In the genomic region with DNA sequence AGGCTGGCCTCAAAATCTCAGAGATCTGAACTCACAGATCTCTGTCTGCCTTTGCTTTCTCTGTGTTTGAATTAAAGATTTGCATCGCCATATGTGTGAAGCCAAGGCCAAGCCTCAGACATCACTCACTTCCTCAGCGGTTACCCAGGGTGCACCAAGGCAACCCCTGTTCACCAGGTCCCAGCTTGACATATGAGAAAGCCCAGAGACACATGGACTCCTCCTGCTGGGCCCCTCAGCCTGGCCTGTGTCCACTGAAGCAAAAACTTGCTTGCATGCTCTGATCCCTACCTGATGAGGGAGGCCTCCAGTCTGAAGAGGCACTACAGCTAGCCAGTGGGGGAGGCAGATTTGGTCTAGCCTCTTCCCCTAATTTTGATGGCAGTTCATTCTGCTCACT, we compare ENCODE assay signal across 11 mouse cellular contexts.
DNase-seq lines count a peak whose midpoint lies in the region; ATAC-seq lines count a peak whose summit lies in the region.
"Had no signal": no experiment of that assay in that cellular context is flagged by ENCODE, and none has a peak within 500 bp of the region (broad histone marks: within the 10 kb centered on the region; RNA-seq: fewer than 3 reads in every experiment).

No protein-coding gene starts in this region.

- 77% methylated on average over 2 of the region's 2 CpGs for WGBS in kidney, embryonic 16.5 days
- 94% methylated on average over 2 of the region's 2 CpGs for WGBS in hindbrain, embryonic 11.5 days
- 91% methylated on average over 2 of the region's 2 CpGs for WGBS in midbrain, embryonic 11.5 days

- ATAC-seq in kidney, embryonic 16.5 days (ENCODE audit: low FRiP score, low TSS enrichment) = peak; percentile 50; the same call in 1 of the 2 replicates
- ATAC-seq in hindbrain, embryonic 11.5 days (ENCODE audit: low FRiP score) = no peak
- peak; percentile 15; the same call in 1 of the 2 replicates for ATAC-seq in midbrain, embryonic 11.5 days (ENCODE audit: low FRiP score)
- no peak for ATAC-seq in activated CD4-positive, CD25-positive, alpha-beta regulatory T cell, adult 4 months
- ATAC-seq in inflammation-experienced regulatory T-cells, adult 6 months = no peak

- intact Hi-C loops in left cerebral cortex, postnatal 25 days (cut with DNase I) = loop anchor here (5.0 kb wide), 1 partner anchor 53 kb away; no protein-coding TSS in a partner anchor

- H3K27ac ChIP-seq in kidney, embryonic 16.5 days (ENCODE audit: low read length) = 0 out of 2 replicates have a peak overlapping the region, but pooled peaks have one; percentile 65
- peak overlapping the region; percentile 78 for H3K27ac ChIP-seq in hindbrain, embryonic 11.5 days (ENCODE audit: low read depth, low read length)
- H3K27ac ChIP-seq in midbrain, embryonic 11.5 days (ENCODE audit: low read depth, low read length) = peak overlapping the region; percentile 91
- H3K27ac ChIP-seq: liver, embryonic 14.5 days had no signal

- no peak overlapping the region for H3K4me2 ChIP-seq in kidney, embryonic 16.5 days (replicated peaks; ENCODE audit: low read depth, low read length)
- no peak overlapping the region for H3K4me2 ChIP-seq in hindbrain, embryonic 11.5 days (replicated peaks; ENCODE audit: low read depth, low read length)
- H3K4me2 ChIP-seq in midbrain, embryonic 11.5 days = no peak overlapping the region

- H3K4me3 ChIP-seq in kidney, embryonic 16.5 days (ENCODE audit: low read length) = no peak overlapping the region
- H3K4me3 ChIP-seq in hindbrain, embryonic 11.5 days (ENCODE audit: low read depth, low read length) = no peak overlapping the region
- H3K4me3 ChIP-seq in midbrain, embryonic 11.5 days (ENCODE audit: low read depth, low read length) = no peak overlapping the region

- H3K27me3 ChIP-seq in kidney, embryonic 16.5 days (ENCODE audit: insufficient read depth, low read length) = no peaks in the 10 kb centered on the region
- H3K27me3 ChIP-seq in hindbrain, embryonic 11.5 days (ENCODE audit: control insufficient read depth, insufficient read depth, low read length) = no peaks in the 10 kb centered on the region; the same call in 1 of the 2 replicates
- no peaks in the 10 kb centered on the region for H3K27me3 ChIP-seq in midbrain, embryonic 11.5 days (ENCODE audit: control insufficient read depth, insufficient read depth, low read length)

- no peaks in the 10 kb centered on the region for H3K9me3 ChIP-seq in kidney, embryonic 16.5 days (ENCODE audit: low read length)
- no peaks in the 10 kb centered on the region for H3K9me3 ChIP-seq in hindbrain, embryonic 11.5 days (ENCODE audit: control insufficient read depth, low read length)
- no peaks in the 10 kb centered on the region for H3K9me3 ChIP-seq in midbrain, embryonic 11.5 days (ENCODE audit: control insufficient read depth, low read length)

- peaks cover 24% of the 10 kb centered on the region for H3K4me1 ChIP-seq in kidney, embryonic 16.5 days (ENCODE audit: insufficient read depth, low read length)
- peaks cover 13% of the 10 kb centered on the region for H3K4me1 ChIP-seq in hindbrain, embryonic 11.5 days (replicated peaks; ENCODE audit: control insufficient read depth, insufficient read depth, low read length)
- peaks cover 23% of the 10 kb centered on the region for H3K4me1 ChIP-seq in midbrain, embryonic 11.5 days (ENCODE audit: control insufficient read depth, insufficient read depth, low read length)

- H3K9ac ChIP-seq in kidney, embryonic 16.5 days (replicated peaks; ENCODE audit: low read length) = no peak overlapping the region
- H3K9ac ChIP-seq in hindbrain, embryonic 11.5 days (ENCODE audit: low read depth, low read length) = no peak overlapping the region
- H3K9ac ChIP-seq in midbrain, embryonic 11.5 days (ENCODE audit: low read length) = peak overlapping the region; percentile 57
- H3K9ac ChIP-seq: liver, embryonic 14.5 days had no signal

- DNase-seq in kidney, postnatal 10 days = no peak
- peak; percentile 28 for DNase-seq in hindbrain, embryonic 11.5 days (ENCODE audit: low spot score)
- DNase-seq in midbrain, embryonic 11.5 days (ENCODE audit: low spot score, missing footprints) = no peak
- DNase-seq in left cerebral cortex, postnatal 25 days (ENCODE audit: low spot score in 2 of 2) = no peak
- no peak for DNase-seq in thymus, adult 18-20 months
- DNase-seq: heart, postnatal 4 days; lung, postnatal 36 days had no signal

- H3K36me3 ChIP-seq in kidney, embryonic 16.5 days (ENCODE audit: insufficient read depth, low read length) = no peaks in the 10 kb centered on the region
- no peaks in the 10 kb centered on the region for H3K36me3 ChIP-seq in hindbrain, embryonic 11.5 days (ENCODE audit: control insufficient read depth, insufficient read depth, low read length)
- H3K36me3 ChIP-seq in midbrain, embryonic 11.5 days (ENCODE audit: control insufficient read depth, insufficient read depth, low read length) = no peaks in the 10 kb centered on the region

Comparison
In these comparisons a context has a peak if more than half of its experiments do, and no peak if none do; other contexts are left out.
1. ATAC-seq: peak in kidney, embryonic 16.5 days (single experiment) and midbrain, embryonic 11.5 days (single experiment); none in hindbrain, embryonic 11.5 days (single experiment), activated CD4-positive, CD25-positive, alpha-beta regulatory T cell, adult 4 months (single experiment) and inflammation-experienced regulatory T-cells, adult 6 months (single experiment).
2. Peak in every context shown above with its lines, with median percentiles within 50 percentile points of each other: H3K27ac ChIP-seq.